Mouse (Mus musculus) hindbrain, embryonic 12.5 days (tissue): ENCODE data around the gene Tmem203. TPM values are rescaled to one million over a fixed set of nuclear protein-coding genes. Genes with fewer than 3 reads are reported as not detected.

Source experiments
- ATAC-seq: fragments of 200-750 bp; cut with Nextera tagmentation; 2 replicates; pipeline ENCODE4 v1.8.0; 2017; ENCODE audit warnings: moderate TSS enrichment; ENCODE audit not compliant: low FRiP score
- H3K27ac ChIP-seq: fragments of 300-500 bp; sonication (generic); 2 replicates; pipeline ENCODE4 v1.5.1; 2016; ENCODE audit warnings: mild to moderate bottlenecking
- H3K27me3 ChIP-seq: fragments of 300-500 bp; sonication (generic); 2 replicates; pipeline ENCODE4 v1.6.1; 2016; ENCODE audit warnings: mild to moderate bottlenecking
- H3K36me3 ChIP-seq: fragments of 300-500 bp; sonication (generic); 2 replicates; pipeline ENCODE4 v1.6.1; 2016; ENCODE audit warnings: mild to moderate bottlenecking
- H3K4me1 ChIP-seq: fragments of 300-500 bp; sonication (generic); 2 replicates; pipeline ENCODE4 v1.6.1; 2016
- H3K4me2 ChIP-seq: fragments of 300-500 bp; sonication (generic); replicated peaks from 2 replicates; pipeline ENCODE4 v1.6.1; 2016; ENCODE audit warnings: mild to moderate bottlenecking
- H3K4me3 ChIP-seq: fragments of 300-500 bp; sonication (generic); 2 replicates; pipeline ENCODE4 v1.5.1; 2016; ENCODE audit warnings: mild to moderate bottlenecking
- H3K9ac ChIP-seq: fragments of 300-500 bp; sonication (generic); 2 replicates; pipeline ENCODE4 v1.6.1; 2016; ENCODE audit warnings: mild to moderate bottlenecking, moderate library complexity
- H3K9me3 ChIP-seq: fragments of 300-500 bp; sonication (generic); replicated peaks from 2 replicates; pipeline ENCODE4 v1.6.1; 2016; ENCODE audit warnings: mild to moderate bottlenecking
- WGBS: fragments of 180-500 bp; shearing (Covaris S2); methylation state at CpG from one replicate; pipeline ENCODE4 v1.1.7; 2016; 5-methylcytosine and 5-hydroxymethylcytosine counted together
- polyA plus RNA-seq: library from polyadenylated mRNA; unstranded; fragments of >200 nt; fragmentation: Nextera tagmentation; extraction: Ambion mirVana; gene quantifications from 2 replicates; pipeline ENCODE4 v1.2.1, GENCODE M21; 2016

Gene Tmem203
- polyA plus RNA-seq, 1 experiment from 2014 or later: 18.6 TPM

DNA sequence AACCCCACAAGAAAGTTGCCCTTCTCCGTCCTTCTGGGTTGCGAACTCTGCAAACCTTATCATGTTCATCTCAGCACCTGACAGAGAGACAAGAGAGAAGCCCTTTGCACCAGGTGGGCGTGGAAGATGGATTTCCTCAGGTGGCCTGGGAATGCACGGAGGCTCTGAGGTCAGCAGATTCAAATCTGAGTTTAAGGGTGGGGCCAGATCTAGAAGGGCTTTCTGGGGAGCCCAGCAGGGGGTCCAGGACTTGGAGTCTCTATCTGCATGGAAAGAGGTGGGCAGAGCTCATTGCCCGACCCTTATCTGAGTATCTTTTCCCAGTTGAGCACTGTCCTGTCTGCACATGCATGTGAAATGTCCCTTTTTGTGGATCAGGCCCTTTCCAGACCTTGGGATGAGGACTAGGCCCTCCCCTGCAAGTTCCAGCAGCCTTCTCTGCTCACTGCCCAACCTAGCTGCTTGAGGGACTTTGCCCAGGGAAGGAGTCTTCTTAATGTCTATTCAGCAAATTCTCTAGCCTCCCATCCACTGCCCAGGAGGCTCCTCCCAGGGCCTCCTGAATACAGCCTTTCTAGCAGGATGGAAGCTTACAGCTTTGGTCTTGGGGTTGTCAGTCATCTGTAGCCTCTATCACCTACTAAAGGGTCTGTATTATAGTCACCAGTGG, 20.6 kb upstream of the Tmem203 start:
- ATAC-seq: no peak
- WGBS: 69% methylated on average over 5 of the region's 5 CpGs
- Histone ChIP-seq H3K4me1 (no peaks in the 10 kb centered on the region), H3K36me3 (no peaks in the 10 kb centered on the region), H3K27ac (no peak overlapping the region), H3K27me3 (peaks cover 24% of the 10 kb centered on the region), H3K9me3 (no peaks in the 10 kb centered on the region), H3K4me2 (no peak overlapping the region), H3K4me3 (no peak overlapping the region), H3K9ac (no peak overlapping the region)

DNA sequence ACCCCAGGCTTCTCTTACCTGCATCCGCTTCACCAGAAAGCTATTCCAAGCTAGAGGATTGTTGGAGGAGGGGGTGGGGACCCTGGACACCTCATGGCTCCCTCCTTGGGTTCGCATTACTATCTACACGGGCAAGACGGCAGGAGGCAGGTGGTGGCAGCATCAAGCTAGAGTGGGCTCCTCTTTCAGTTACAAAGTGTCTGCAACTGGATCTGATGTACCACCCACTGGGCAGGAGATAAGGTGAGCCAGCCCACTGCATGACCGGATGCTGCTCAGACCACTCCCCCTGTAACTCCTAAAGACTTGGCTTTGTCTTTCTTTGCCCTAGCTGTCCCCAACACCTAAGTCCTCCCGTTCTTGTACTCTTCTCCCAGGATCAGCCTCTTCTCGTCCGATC, 18.6 kb upstream of the Tmem203 start, which contains the start of gene Rnf224:
Rnf224 (minus strand) TSS at position 174 of the 400 bp plus-strand sequence.
- Histone ChIP-seq H3K4me3 (no peak within 1 kb of the TSS), H3K9me3 (no peaks in the 10 kb centered on the region), H3K27ac (no peak within 1 kb of the TSS), H3K4me1 (peaks cover 10% of the 10 kb centered on the region), H3K36me3 (no peaks in the 10 kb centered on the region), H3K9ac (no peak within 1 kb of the TSS), H3K27me3 (peaks cover 25% of the 10 kb centered on the region), H3K4me2 (no peak within 1 kb of the TSS)
- WGBS: 33% methylated on average over 8 of the region's 8 CpGs
- ATAC-seq: no peak

DNA sequence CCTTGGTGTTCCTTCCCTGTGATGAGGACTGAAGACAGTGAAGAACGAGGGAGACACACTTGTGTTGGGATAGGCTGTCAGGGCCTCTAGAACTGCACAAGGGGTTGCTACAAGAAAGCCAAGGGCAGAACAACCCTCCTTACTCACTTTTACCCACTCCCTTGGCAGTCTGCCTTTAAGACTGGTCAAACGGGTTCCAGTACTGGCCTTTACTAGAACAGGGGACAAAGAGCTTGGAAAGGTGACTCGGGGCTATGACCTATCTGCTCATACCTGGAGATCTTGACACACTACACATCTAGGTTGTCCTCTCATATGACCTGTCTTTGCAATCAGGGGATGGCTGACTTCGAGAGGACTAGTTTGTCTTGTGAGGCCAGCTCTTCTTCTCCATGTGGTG, 17.7 kb upstream of the Tmem203 start:
- Histone ChIP-seq H3K4me1 (peaks cover 16% of the 10 kb centered on the region), H3K9ac (no peak overlapping the region), H3K27me3 (peaks cover 25% of the 10 kb centered on the region), H3K4me2 (no peak overlapping the region), H3K36me3 (no peaks in the 10 kb centered on the region), H3K9me3 (no peaks in the 10 kb centered on the region), H3K4me3 (no peak overlapping the region), H3K27ac (no peak overlapping the region)
- ATAC-seq: no peak
- WGBS: 65% methylated on average over 4 of the region's 4 CpGs

DNA sequence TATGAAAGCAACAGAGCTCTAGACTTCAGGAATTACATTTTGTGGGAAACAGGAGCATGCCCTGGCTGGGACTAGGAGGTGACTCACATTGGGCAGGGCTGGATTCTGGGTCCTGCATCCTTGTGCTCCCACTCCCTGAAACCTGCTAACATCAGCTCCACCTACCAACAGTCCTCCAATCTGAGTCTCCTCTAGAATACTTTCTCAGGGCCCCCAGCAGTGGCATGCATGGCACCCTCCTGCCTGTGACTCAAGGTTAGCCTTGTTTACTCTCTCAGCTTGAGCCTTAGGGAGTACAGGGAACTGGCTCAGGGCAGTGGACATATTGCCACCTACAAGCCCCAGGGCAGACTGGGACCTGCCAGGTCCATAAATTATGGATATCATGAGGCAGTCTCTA, 17.1 kb upstream of the Tmem203 start:
- H3K36me3 ChIP-seq: no peaks in the 10 kb centered on the region
- ATAC-seq: no peak
- H3K4me3 ChIP-seq: no peak overlapping the region
- H3K27ac ChIP-seq: no peak overlapping the region
- peaks cover 22% of the 10 kb centered on the region for H3K4me1 ChIP-seq
- no peaks in the 10 kb centered on the region for H3K9me3 ChIP-seq
- no peak overlapping the region for H3K9ac ChIP-seq
- peaks cover 30% of the 10 kb centered on the region for H3K27me3 ChIP-seq
- H3K4me2 ChIP-seq: no peak overlapping the region

DNA sequence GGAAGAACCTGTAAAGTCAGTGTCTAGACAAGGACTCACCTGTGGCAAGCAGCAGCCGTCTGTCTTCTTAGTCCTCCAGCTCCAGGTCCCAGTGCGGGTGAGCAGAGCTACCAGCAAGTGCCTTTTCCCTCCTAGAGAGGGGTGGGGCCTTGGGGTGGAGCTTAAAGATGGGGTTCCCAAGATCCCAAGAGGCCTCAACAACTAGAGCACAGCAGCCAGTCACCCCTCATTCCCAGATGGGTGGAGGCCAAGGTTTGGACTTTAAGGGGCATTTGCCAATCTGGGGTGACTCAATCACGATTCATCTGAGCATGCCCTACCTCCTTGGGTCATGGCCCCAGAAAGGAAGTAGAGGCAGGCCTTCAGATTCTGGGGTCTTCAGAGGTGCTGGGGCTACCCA, 15.5 kb upstream of the Tmem203 start:
- Histone ChIP-seq H3K27ac (no peak overlapping the region), H3K9ac (no peak overlapping the region), H3K4me1 (peaks cover 26% of the 10 kb centered on the region), H3K36me3 (0 out of 2 replicates have a peak, but pooled peaks cover under 1% of the 10 kb centered on the region), H3K27me3 (peaks cover 24% of the 10 kb centered on the region), H3K9me3 (no peaks in the 10 kb centered on the region), H3K4me2 (no peak overlapping the region), H3K4me3 (no peak overlapping the region)
- WGBS: 81% methylated on average over 3 of the region's 3 CpGs
- ATAC-seq: no peak

DNA sequence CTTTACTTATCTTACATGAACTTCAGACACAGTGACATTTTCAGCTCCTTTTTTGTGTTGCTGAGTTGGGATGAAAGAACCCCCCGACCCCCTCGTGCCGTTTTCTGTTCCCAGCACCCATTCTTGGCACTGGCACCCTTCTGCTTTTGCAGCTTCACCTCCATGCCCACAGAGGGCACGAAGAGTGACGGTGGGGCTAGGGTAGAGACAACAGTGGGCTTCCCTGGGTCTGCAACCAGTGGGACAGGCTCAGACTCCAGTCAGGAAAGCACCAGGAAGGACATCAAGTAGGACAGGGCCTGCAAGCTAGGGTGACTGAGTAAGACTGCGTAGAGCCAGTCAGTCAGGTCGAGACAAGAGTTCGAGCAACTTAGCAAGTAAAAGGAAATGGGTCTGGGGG, 14.9 kb upstream of the Tmem203 start:
- WGBS: 55% methylated on average over 8 of the region's 8 CpGs

DNA sequence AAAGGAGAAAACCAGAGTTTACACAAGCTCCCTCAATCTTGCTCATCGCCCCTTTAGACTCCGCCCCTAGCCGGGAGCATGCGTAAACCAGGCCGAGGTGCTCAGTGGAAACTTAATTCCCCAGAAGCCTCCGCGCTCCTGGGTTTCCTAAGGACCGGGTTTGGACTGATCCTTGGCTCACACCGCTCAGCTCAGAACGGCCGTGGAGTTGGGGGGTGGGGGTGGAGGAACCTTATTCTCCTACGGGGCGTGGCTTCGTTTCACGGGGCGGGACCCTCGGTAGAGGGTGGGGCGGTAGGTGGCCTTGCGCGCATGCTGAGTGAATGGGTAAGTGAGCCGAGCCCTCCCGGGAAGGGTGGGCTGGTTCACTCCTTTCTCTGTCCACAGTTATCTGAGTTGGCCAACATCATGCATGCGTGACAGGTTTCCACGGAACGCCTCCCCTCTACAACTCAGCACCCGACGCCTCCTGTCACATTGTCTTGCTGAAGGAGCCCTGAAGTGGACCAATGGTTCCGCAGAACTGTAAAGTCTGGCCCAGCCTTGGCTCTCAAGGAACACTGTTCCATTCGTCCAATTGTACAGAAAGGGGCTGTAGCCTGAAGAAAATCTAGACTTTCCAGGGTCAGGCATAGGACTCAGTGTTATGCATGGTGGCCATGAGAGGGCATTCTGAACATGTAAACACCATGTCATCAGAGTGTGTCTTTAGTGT, 14.4 kb upstream of the Tmem203 start:
- peak; percentile 77 for ATAC-seq
- peak overlapping the region; percentile 76 for H3K27ac ChIP-seq
- H3K4me3 ChIP-seq: peak overlapping the region; percentile 55
- no peaks in the 10 kb centered on the region for H3K9me3 ChIP-seq
- peaks cover 11% of the 10 kb centered on the region for H3K36me3 ChIP-seq
- under 1% methylated on average over 29 of the region's 29 CpGs for WGBS
- H3K27me3 ChIP-seq: peaks cover 24% of the 10 kb centered on the region
- H3K9ac ChIP-seq: peak overlapping the region; percentile 73
- H3K4me1 ChIP-seq: peaks cover 26% of the 10 kb centered on the region
- peak overlapping the region; percentile 92 for H3K4me2 ChIP-seq

More for the DNA sequence above, 14.9 kb upstream of the Tmem203 start:
- Histone ChIP-seq H3K4me2 (peak overlapping the region; percentile 92), H3K4me1 (peaks cover 26% of the 10 kb centered on the region), H3K27ac (peak overlapping the region; percentile 76; the same call in 1 of the 2 replicates), H3K9me3 (no peaks in the 10 kb centered on the region), H3K4me3 (peak overlapping the region; percentile 55; the same call in 1 of the 2 replicates), H3K27me3 (peaks cover 24% of the 10 kb centered on the region), H3K9ac (0 out of 2 replicates have a peak overlapping the region, but pooled peaks have one; percentile 32), H3K36me3 (peaks cover 6% of the 10 kb centered on the region; the same call in 1 of the 2 replicates)
- ATAC-seq: no peak; the same call in 1 of the 2 replicates

DNA sequence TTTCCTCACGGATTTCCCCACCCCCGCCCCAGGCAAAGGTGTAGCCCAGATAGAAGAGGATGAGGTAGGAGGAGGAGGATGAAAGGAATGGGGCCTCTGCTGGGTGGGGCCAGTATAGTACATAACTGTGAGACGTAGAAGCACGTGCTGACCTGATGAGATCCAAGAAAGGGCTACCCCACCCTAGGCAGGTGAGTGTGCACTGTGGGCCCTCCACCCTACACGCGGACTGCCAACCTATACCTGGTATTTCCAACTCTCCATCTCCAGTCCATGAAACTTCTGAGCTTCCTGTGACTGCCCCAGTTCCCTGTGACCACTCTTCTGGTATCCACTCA, 13.8 kb upstream of the Tmem203 start:
- peaks cover 17% of the 10 kb centered on the region for H3K36me3 ChIP-seq
- H3K9me3 ChIP-seq: no peaks in the 10 kb centered on the region
- H3K4me2 ChIP-seq: peak overlapping the region; percentile 92
- peak overlapping the region; percentile 55 for H3K4me3 ChIP-seq
- ATAC-seq: peak; percentile 5; the same call in 1 of the 2 replicates
- H3K27me3 ChIP-seq: peaks cover 20% of the 10 kb centered on the region
- H3K4me1 ChIP-seq: peaks cover 26% of the 10 kb centered on the region
- WGBS: 14% methylated on average over 6 of the region's 6 CpGs
- peak overlapping the region; percentile 76; the same call in 1 of the 2 replicates for H3K27ac ChIP-seq
- H3K9ac ChIP-seq: peak overlapping the region; percentile 73; the same call in 1 of the 2 replicates

DNA sequence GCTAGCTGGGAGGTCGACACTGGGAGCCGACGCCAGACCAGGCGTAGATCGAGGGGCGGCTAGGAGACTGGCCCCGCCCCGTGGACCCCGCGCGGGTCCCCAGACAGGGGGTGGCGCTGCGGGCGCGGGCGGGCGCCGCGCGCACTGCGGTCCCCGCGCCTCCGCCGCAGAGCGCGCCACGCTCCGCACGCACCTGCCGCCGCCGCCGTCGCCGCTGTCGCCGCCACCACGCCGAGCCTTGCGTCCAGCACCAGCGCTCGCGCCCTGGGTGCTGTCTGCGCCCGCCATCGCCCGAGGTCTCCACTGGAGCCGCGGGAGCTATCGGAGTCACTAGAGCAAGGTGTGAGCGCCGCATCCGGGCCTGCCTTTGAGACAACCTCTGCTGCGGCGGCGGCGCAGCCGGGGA, 13.1 kb upstream of the Tmem203 start, which contains the start of the genes Rnf208 and Cysrt1:
Rnf208 (plus strand) TSS at position 155 of the 406 bp plus-strand sequence.
Cysrt1 (minus strand) TSS at position 352 of the 406 bp plus-strand sequence.
- Histone ChIP-seq H3K4me3 (peak within 1 kb of the TSS; percentile 55), H3K27ac (peak within 1 kb of the TSS; percentile 76), H3K27me3 (peaks cover 20% of the 10 kb centered on the region), H3K9ac (peak within 1 kb of the TSS; percentile 73), H3K9me3 (no peaks in the 10 kb centered on the region), H3K4me2 (peak within 1 kb of the TSS; percentile 92), H3K36me3 (peaks cover 24% of the 10 kb centered on the region), H3K4me1 (peaks cover 26% of the 10 kb centered on the region)
- peak; percentile 42 for ATAC-seq
- 0% methylated on average over 7 of the region's 59 CpGs for WGBS

DNA sequence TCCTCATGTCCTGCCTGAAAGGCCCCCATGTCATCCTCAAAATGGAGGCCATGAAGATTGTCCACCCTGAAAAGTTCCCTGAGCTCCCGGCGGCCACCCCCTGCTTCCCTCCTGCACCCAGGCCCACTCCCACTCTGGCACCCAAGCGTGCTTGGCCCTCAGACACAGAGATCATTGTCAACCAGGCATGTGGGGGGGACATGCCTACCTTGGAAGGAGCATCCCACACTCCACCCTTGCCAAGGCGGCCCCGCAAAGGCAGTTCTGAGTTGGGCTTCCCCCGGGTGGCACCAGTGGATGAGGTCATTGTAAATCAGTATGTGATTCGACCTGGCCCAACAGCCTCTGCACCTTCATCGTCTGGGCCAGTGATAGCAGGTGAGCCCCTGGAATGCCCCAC, 11.9 kb upstream of the Tmem203 start:
- no peak for ATAC-seq
- peaks cover 26% of the 10 kb centered on the region for H3K4me1 ChIP-seq
- H3K9me3 ChIP-seq: no peaks in the 10 kb centered on the region
- peak overlapping the region; percentile 92 for H3K4me2 ChIP-seq
- peak overlapping the region; percentile 55 for H3K4me3 ChIP-seq
- peaks cover 20% of the 10 kb centered on the region for H3K27me3 ChIP-seq
- no peak overlapping the region for H3K27ac ChIP-seq
- WGBS: 79% methylated on average over 8 of the region's 8 CpGs
- H3K9ac ChIP-seq: peak overlapping the region; percentile 73; the same call in 1 of the 2 replicates
- H3K36me3 ChIP-seq: peaks cover 36% of the 10 kb centered on the region

DNA sequence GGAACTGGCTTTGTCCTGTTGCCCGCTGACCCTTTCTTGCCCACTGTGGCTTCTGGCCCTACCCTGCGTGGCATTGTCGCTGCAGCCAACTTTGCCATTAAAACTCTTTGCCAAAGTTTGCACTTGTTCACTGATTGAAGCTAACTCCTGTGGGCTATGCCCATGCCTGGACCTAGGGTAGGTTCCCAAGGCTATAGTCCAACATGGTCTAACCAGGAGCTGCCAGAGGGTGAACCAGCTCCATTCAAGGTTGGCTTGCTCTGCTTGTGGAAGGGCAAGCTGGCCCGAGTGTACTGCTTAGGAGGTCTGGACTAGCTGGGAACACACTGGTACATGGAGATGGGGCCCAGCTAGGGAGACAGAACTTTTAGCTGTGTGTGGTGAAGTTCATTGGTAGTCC, 11.1 kb upstream of the Tmem203 start:
- Histone ChIP-seq H3K4me2 (no peak overlapping the region), H3K9me3 (no peaks in the 10 kb centered on the region), H3K4me3 (no peak overlapping the region), H3K36me3 (peaks cover 43% of the 10 kb centered on the region), H3K9ac (no peak overlapping the region), H3K27me3 (peaks cover 17% of the 10 kb centered on the region), H3K27ac (no peak overlapping the region), H3K4me1 (peaks cover 26% of the 10 kb centered on the region)
- WGBS: 82% methylated on average over 4 of the region's 4 CpGs
- ATAC-seq: no peak
